Mouse (Mus musculus): ENCODE measurements around the gene 4933427D14Rik.

DNA sequence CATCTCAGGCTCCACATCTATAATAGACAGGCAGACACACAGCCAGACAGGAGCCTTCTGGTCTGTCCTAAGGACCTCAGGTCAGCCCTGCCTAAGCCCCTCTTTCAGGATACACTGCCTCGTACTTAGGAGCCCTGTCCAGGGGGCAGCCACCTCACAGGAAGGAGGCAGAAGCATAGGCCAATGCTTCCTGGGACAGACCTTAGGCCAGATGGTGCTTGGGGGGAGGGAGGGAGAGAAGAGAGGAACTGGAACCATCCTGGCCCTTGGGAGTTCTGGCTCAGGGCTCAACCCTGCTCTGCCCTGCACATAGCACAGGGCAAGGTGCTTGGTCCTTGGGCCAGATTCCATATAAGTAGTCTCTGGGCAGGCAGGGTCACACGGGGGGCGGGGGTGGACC lies 81.5 kb downstream of the 4933427D14Rik start:
- TF ChIP-seq EP300 (IDR thresholded peaks at IDR 0.05; ENCODE audit: low read depth) (no peak), CTCF (IDR thresholded peaks at IDR 0.05; ENCODE audit: low read depth) (no peak)

All from heart, postnatal 0 days (tissue).